Mouse (Mus musculus): ENCODE data around the gene Glyat.
"Not testable (repeated sequence)": the region's sequence is repeated elsewhere in the genome, so short reads cannot be mapped to it uniquely, and the experiment has no call there.

The Glyat gene

GRCm38 (mm10) chr19:12633176-12633575 is at the start of gene Glyat:
Glyat (plus strand) TSS chr19:12633308.
- DNase-seq (ENCODE audit: low spot score in 2 of 2): no peak

DNA sequence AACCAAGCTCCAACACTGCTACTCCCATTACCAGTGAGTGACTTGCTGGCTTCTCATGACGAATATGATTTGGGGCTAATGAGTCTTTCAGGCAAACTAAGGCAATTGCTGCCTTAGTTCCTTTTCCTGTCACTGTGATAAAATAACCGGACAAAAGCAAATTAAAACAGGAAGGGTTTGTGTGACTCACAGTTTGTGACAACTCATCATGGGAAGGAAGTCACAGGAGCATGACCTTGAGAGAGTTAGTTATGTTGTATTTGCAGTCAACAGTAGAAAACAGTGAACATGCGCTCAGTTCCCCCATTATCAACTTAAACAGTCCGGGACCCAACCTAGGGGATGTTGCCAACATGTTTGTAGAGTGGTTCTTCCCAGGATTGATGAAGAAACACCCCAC is 47.8 kb upstream of the Glyat start:
- no peak for DNase-seq (ENCODE audit: low spot score in 2 of 2)

DNA sequence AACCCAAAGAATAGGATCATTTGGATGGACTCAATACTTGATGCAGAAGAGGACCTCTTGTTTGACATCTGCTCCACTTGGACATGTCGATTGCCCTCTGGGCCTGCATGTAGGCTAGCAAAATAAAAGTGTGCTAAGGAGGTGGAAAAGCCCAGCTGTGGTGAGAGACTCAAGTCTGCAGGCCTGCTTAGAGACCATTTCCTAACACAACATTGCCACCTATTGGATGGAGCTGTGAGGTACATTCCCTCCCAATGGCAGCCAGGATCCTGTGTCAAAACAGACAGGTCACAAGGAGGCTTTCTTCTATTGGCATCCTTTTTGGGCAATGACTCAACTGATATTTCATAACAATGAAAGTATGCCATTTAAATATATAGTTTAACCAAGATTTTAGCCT is 41.2 kb upstream of the Glyat start:
- DNase-seq (ENCODE audit: low spot score in 2 of 2): peak; percentile 67 to 74

DNA sequence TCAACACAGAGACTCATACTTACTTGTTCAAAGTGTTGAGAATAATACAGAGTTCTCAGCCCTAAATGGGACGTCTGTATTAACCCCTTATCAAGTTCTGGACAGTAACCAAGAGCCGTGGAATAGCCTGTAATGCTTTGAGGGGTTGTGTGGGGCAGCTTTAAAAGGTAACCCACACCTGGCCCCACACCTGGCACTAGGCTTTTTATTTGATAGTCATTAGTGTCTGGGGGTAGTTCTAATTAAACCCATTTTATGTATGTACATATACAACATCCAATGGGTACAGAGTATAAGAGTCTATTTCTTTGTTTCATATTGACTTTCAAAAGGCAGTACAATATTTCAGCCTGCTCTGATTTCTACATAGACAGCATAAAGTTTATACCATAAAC is 38.0 kb upstream of the Glyat start:
- DNase-seq (ENCODE audit: low spot score in 2 of 2): no peak

DNA sequence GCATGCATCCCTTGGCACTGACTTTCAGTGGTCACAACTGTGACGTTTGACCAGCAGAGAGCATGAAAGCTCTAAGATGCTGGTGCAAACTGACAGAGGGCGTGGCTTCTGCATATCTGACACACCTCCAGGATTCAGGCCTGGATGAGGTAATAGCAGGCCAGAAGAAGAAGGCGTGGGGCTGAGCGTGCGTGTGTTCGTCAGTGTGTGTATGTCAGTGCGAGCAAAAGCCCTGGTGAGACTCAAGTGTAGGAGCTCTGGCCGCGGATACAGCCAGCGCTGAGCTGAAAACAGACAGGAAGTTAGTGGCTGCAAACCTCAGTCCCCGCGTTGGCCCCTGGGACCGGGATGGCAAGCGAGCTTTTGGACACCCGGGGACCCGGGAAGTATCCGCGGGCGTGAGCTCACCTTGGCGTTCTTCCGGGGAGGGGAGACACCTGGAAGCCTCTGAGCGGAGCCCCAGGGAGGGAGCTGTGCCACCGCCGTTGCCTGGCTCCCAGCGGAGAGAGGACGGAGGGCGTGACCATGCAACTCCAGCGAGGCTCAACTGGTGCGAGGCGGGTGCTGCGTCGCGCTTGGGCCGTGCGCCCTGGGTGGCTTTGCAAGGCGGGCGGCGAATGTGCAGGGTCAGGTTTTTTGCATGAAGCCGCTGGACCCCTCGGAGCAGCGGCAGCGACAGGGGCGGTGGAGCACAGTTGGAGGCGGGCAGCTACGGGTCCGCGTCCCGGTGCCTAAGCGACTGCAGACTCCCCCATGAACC is 37.4 kb upstream of the Glyat start:
- DNase-seq (ENCODE audit: low spot score in 2 of 2): peak; percentile 52 to 54

DNA sequence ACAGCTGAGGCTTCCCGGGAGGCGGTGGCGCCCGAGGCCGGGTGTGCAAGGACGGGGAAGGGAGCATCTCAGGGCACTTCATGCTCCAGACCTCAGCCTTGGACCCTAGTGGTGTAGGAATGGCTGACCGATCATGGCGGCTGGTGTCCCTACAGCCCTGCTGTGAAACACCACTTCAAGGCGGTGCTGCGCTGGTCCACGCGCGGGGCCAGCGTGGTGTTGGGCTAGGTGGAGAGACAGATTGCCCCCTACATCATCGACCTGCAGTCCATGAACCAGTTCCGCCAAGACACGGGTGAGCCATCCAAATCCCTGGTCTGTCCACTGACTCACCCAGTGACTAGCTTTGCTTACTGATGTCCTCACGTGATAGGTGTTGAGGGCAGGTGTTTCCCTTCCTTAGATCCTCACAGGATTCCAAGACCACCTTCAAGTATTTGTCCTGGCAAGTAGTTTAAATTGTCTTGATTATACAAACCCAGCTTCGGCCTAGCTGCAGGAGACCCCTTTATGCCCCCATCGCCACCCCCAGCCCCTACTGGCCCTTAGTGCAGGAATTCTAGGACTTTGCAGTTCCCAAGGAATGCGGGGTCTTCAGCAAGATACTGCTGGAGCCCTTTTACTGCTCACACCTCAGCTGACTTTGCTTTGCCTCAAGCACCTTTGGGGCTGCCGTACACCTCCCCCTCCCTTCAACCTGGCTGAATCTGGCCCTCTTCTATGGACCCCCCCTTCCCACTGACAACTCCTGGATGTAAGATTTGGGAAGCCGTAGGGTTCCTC is 36.6 kb upstream of the Glyat start:
- no peak for DNase-seq (ENCODE audit: low spot score in 2 of 2)

DNA sequence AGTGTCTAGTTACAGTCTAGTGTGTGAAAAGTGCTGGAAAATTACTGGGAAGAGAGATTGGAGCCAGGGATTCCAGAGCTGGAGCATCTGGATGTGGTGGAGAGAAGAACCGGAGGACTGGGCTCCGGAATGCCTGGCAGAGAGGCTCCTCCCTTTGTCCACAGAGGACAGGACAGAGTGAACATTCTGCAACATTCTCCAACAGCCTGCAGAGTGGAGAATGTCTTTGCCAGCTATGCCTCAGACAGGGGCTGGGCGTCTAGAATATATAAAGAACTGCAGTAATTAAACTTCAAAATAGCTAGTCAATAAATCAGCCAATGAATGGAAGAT is 36.1 kb upstream of the Glyat start:
- DNase-seq (ENCODE audit: low spot score in 2 of 2): no peak

- no peak for DNase-seq (ENCODE audit: low spot score in 2 of 2)
These were observed 34.4 kb upstream of the Glyat start for GRCm38 (mm10) chr19:12598674-12599073.

- no peak for DNase-seq (ENCODE audit: low spot score in 2 of 2)
These were observed 33.4 kb upstream of the Glyat start, which contains the start of gene Gm4952 for GRCm38 (mm10) chr19:12599674-12600073. Gm4952 (plus strand) TSS chr19:12599974.

- no peak for DNase-seq (ENCODE audit: low spot score in 2 of 2)
These were observed 32.2 kb upstream of the Glyat start for GRCm38 (mm10) chr19:12600684-12601480.

DNA sequence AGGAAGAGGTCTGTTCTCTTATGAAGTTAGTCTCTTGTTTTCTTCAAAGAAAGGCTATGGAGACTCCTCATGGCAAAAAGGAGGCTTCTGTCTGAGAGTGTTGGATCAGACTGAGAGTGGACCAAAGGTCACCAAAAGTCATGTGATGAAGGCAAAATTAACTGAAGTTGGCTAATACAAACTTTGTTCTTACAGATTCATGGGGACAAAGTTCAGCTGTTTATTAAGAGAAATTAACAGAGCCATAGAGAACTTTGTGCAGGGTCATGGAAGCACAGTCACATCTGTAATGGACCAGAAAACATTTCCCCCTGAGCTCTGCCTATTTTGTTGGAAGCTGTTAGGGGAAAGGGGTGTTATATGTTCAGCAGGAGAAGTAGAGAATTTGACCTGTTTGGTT is 24.8 kb upstream of the Glyat start:
- no peak for DNase-seq (ENCODE audit: low spot score in 2 of 2)

DNA sequence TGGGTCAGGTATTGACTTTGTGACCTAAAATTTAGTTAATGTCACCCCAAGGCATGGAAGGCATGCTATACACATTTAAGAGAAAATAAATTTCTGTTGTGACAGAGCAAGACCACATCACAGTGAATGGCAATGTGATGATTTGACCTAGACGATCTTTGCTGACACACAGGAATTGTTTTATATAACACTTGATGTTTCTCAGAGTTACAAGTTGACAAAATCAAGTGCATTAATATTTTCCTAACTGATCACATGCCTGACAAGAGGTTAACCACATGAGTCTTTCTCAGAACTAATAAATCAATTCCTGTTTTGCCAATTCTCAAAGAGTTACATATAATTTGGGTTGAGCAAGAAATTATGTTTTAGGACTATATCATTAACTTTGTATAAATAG is 19.5 kb upstream of the Glyat start:
- DNase-seq (ENCODE audit: low spot score in 2 of 2): no peak

DNA sequence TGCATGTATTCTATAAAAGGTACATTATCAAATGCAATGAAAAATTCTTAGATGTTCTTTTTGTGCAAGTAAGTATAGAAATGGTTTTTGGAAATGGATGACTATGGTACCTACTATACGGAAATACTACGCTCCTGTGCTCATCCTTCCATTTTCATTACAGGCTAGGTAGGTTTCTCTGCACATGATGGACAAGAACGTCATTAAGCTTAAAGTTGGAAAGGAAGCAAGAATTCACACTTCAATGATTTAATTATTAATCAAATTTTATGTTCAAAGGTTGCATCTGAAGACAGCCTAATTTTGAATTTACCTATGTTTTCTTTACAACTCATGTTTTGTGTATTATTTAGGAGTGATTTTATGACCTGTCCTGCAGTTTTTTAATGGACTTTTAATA is 1.2 kb downstream of the Glyat start:
- DNase-seq (ENCODE audit: low spot score in 2 of 2): no peak

DNA sequence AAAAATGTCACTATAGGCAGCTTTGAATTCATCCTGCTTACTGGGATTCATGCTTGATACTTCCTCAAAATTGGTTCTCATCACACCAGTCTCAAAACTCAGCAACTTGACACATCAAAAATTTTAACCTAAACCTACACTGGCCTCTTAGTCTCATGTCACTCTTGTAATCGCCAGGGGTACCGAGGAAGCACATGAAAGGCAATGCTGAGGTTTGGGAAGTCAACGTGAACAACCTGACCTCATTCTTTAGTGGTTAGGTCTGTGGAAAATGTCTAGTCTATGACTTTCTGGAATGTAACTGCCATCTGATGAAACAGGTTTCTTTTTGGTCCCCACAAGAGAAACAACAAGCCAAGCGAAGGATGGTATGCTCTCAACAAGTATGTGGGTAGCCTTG is 1.9 kb downstream of the Glyat start:
- no peak for DNase-seq (ENCODE audit: low spot score in 2 of 2)

GRCm38 (mm10) chr19:12636863-12637262 is 3.8 kb downstream of the Glyat start:
- DNase-seq (ENCODE audit: low spot score in 2 of 2): no peak

- DNase-seq (ENCODE audit: low spot score in 2 of 2): no peak
These were observed 4.9 kb downstream of the Glyat start for GRCm38 (mm10) chr19:12638049-12638448.

GRCm38 (mm10) chr19:12649511-12649910 is 16.4 kb downstream of the Glyat start:
- DNase-seq (ENCODE audit: low spot score in 2 of 2): no peak

DNA sequence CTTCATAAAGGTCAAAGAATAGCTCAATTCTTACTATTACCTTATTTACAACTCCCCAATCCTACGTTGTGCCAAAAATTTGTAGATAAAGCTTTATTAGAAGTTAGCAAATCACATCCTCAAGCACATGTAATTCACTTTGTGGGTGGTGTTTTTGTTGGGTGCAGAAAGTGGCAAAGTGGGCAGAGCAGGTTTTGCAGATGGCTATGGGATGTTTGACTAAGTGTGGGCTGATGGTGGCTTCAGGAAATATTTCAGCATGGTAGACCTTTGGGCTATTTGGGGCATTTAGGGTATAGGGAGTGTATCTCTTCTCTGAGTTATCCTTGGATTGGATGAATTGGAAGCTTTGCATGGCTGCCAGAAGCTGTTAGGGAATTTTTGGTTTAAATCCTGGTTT is 33.0 kb downstream of the Glyat start:
- no peak for DNase-seq (ENCODE audit: low spot score in 2 of 2)

GRCm38 (mm10) chr19:12668601-12669000 is 35.5 kb downstream of the Glyat start:
- not testable (repeated sequence) for DNase-seq (ENCODE audit: low spot score in 2 of 2)

DNA sequence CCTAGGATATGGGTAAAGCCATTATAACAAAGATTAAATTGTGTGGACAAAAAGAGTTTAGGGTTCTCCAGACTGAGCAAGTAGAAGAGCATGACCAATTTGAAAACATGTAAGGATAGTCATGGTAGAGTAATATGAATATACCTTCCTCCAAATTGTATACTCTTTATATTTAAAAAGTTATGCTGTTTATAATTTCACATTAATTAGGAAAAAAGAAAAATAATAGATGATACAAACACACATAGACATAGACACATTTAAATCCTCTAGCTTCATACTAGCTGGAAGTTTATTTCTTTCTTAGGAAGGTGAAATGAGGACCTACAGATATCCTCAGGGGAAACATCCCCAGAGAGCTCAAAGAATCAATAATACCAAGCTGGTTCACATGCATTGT is 37.0 kb downstream of the Glyat start, which contains the start of gene Olfr1442:
Olfr1442 (plus strand) TSS at position 301 of the 400 bp plus-strand sequence.
- no peak for DNase-seq (ENCODE audit: low spot score in 2 of 2)

DNA sequence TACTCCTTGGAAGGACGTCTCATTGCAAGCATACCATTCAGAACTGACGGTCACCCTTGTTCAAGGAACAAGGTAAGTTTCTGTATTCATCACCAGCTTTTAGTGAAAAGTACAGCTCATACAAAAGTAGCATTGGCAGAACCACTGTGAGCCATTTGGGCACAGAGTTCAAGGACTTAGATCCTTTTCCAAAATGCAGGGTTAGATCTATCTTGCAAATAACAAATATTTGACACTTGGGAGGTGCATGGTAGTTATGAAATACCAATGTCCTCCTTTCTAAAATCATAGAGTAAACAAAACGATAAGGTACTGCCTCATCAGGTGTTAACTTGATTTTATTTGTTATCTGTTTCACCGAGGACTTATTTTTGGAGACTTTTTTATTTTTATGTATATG is 37.9 kb downstream of the Glyat start:
- DNase-seq (ENCODE audit: low spot score in 2 of 2): no peak

DNA sequence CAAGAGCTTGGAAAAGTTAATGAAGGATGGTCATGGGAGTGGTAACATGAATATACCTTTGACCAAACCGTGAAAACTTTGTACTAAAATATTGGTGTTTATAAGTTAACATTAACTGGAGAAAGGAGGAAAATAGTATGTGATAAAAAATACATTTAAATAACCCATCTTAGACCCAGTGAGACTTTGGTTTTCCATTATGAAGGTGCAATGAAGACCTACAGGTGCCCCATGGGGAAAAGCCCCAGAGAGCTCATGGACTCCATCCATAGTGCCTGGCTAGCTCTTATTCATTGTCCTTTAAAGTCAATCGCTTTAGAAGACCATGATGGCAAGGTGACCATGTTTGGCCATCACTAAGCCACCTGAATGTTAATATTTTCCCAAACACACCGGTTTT is 44.7 kb downstream of the Glyat start, which contains the start of gene Olfr1443:
Olfr1443 (plus strand) TSS at position 301 of the 400 bp plus-strand sequence.
- no peak for DNase-seq (ENCODE audit: low spot score in 2 of 2)
